Mouse (Mus musculus) right cerebral cortex, postnatal 25 days (tissue): ENCODE data around the gene Inpp5f.
"Not testable (repeated sequence)": the region's sequence is repeated elsewhere in the genome, so short reads cannot be mapped to it uniquely, and the experiment has no call there.

ENCODE experiments used
- DNase-seq: peaks from one replicate; pipeline ENCODE4 v3.0.0; 2022

Gene Inpp5f

DNA sequence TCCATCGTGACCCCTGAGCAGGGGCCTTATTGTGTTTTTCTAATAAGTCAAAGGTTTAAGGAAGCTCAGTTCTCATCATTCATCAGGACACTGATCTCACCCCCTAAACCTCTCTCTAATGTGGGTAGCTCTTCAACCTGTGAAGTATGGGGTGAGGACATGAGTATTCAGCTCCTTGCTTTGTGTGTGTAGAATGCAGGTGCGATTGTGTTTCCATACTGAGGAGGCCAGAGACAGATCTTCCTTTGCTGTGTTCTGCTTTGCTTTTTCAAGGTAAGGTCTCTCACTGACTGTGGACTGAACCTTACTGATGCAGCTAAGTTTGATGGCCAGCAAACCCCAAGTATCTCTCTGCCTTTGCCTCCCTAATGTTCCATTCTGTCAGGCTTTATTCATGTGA, 14.9 kb upstream of the Inpp5f start:
- no peak for DNase-seq

DNA sequence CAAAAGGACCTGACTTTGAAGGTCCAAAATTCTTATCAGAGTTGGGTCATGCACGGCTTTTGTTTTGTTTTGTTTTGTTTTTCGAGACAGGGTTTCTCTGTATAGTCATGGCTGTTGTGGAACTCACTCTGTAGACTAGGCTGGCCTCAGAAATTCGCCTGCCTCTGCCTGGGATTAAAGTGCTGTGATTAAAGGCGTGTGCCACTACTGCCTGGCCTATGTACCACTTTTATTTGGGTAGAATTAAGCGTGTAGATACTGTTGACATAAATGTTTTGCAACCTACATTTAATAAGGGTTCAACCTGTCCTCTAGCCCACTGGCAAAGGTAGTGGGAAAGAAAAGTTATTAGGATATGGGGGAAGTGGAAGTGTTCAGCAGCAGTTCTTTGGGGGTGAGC, 12.1 kb upstream of the Inpp5f start:
- DNase-seq, result no peak

DNA sequence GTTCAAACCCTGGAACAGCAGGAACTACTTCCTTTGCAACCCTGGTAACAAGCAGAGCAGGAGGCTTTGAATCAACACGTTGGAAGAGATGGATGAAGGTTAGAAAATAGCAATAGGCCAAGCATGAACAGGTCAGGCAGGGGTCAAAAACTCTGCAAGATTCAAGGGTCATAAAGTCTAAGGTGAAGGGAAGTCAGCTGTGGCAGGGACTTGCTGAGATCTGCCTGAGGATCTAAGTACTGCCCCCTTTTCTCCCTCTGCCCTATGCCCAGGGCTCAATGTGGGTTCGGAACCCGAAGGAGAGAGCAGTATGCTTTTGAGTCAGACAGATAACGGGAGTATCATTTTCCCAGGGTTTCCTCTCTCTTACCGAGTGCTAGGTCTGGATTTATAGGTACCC, 9.3 kb upstream of the Inpp5f start:
- DNase-seq, result no peak

DNA sequence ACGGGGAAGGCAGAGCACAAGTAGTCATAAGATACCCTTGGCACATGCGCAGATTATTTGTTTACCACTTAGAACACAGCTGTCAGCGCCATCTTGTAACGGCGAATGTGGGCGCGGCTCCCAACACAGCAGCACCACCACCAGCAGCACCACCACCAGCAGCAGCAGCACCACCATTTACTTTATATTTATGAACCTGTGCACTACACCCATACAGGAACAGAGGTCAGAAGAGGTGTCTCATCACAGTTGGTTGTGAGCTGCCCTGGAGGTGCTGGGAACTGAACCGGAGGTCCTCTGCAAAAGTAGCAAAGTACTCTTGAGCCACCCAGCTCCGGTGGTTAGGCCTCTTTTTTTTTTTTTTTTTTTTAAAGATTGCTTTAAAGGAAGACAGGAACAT, 1.2 kb upstream of the Inpp5f start:
- not testable (repeated sequence) for DNase-seq

DNA sequence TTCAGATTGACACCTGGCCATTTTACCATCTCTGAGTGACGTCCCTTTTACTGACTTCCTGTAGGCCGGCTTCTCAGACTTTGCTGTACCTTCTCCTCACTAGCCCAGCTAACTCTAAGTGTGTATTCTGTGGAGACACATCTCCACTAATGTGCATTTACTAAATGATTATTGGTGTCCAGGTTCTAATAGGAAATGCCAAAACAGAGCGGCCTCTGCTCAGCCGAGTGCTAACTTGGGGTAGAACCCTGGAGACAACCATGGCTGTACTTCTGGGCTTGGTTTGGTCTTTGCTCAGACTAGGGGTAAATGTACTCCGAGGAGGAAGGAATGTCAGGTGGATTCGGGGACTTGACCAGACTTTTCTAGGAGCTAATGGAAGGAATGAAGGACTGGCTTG, 638 bp upstream of the Inpp5f start:
- no peak for DNase-seq

DNA sequence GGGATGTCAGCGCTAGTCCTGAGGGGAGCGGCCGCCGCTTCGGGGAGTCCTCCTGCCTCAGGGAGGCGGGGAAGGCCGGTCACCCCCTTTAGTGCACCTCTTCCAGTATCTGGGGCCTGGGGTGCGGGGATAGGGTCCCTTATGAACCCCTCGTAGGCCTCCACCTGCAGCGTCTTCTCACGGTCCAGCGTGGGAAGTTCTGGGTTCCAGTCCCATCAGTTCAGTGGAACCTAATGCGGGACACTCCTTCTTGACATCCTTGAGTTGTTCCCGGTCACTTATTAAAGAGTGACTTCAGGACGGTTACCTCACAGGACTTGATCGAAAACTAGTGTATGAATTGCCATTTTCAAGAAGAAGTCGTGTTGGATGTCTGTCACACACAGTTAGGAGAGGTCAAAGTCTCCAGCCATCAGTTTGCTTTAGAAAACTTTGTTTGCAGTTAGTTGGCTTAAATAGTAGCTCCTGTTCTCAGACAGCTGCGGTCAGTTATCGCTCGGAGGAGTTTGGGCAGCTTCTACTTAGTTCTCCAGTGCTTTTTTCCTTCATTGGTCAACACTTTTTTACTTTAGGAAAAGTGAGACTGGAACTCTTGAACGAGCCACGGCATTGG, 777 bp downstream of the Inpp5f start:
- DNase-seq, result no peak

DNA sequence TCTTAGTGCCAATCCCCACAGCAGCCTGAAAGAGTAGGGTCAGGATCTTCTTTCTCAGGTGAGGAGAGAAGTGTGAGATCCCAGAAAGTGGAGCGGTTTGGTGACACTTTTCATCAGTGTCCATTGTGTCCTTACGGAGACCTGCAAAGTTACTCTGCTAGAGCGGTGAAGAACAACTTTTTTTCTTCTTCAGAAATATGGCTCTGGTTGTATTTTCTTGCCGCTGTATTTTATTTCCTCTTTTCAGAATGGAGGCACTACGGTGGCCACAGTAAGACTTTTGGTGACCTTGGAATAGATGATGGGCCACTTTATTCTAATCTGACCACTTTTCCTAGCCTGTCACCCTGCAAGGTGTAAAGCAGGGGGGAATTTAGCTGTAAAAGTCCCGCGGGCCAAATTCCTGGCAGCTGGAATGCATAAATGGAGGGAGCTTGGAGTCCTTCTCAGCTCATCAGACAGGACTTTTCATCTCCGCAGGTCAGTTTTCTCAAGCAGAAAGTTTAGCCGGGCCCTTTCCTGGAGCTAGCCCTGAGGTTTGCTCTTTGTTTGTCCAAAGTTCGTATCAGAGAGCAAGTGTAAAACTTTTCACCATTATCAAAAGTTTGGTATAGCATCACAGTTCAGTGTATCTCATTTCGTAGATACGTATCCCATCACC, 1.5 kb downstream of the Inpp5f start:
- no peak for DNase-seq

DNA sequence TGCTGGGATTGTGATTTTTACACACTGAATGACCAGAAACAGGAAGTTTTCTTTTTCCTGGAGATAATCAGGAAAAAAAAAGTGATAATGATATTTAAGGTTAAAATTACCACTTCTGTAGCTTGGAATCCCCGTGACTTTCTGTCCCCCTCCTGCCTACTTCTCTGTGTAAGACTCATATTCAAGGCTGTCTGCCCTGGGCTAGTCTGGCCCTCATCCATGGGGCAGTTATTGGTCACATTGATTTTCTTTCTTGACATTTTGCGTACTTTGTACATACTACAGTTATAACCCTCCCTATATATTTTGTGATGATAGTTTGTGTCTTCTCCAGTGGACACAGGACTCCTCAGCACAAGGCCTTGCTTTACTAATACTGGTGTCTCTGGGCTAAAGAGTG, 2.5 kb downstream of the Inpp5f start:
- DNase-seq, result no peak

DNA sequence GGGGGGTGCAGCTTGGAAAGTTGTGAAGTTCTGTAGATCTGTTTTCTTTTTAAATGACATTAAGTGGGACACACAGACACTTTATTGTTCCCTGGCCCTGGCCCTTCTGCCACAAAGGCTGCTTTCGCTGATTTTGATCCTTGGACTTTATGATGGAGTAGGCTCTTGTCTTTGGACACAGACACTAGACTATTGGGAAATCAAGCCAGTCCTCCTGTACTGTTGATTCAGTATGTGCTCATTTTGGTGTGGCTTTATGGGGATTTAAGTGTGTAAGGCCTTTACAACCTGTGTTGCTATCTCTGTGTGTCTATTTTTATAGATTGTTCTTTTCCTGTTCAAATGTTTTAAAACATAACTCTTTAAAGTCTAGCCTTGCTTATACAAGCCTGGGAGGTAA, 6.5 kb downstream of the Inpp5f start:
- DNase-seq, result no peak

DNA sequence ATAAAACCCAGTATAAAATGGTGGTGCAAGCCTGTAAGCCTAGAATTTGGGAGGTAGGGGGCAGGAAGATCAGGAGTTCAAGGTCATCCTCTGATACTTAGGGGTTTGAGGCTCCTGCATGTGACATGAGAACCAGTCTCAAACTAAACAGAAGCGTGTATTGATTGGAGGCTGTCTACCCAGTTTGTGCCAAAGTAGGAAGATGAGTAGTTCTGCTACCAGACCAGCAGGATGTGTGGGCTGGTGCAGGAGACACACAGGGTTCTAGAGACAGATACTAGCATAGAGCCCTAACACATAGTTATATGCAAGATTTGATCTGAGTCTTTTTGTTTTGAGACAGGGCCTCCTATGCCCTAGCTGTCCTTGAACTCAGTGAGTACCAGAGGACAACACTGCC, 9.1 kb downstream of the Inpp5f start:
- DNase-seq, result no peak

DNA sequence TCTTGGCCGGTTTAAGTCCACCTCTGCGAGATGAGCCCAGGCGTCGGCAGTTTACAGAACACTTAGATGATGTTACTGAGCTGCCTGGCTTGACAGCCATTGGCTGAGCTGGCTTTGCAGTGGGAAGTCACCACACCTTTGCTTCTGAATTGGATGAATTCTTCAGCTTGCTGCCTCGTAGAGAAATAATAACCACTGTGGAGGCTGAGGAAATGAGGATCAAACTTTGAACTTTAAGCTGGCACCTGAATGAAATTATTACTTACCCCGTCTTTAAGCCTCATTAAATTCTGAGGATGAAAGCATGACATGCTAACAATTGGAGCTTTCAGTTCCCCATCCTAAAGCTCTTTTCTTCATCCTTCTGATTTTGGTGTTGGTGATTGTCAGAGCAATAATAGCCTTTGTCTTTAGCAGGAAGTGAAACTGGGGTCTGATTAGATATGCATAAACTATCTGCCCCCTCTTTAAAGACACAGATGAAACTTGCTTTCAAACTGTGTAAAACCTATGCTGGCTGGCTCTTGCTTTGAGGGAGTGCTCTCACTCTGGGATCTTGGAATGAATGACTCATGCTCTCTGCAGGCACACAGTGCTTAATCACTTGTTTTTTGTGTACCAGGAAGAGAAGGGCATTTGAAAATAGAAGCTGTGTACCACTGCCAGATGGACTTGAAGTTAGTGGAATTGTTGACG, 11.3 kb downstream of the Inpp5f start:
- peak; percentile 16 for DNase-seq

DNA sequence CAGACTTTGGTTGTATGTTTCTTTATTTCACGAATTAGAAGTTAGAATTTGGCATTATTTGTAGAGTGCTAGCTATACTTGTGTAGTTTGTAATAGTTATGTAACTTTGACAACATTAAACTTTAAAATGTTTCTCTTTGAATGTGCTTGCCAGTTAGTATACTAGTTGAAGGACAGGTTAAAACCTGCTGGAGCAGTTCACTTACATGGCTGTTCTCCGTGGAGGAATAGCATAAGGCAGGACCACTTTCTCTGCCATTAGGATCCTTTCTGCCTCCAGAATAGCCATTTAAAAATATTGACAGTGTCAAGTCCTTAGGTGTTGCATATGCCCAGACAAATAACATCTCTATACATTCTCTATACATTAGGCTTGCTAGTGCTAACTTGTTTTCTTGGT, 11.9 kb downstream of the Inpp5f start:
- no peak for DNase-seq

DNA sequence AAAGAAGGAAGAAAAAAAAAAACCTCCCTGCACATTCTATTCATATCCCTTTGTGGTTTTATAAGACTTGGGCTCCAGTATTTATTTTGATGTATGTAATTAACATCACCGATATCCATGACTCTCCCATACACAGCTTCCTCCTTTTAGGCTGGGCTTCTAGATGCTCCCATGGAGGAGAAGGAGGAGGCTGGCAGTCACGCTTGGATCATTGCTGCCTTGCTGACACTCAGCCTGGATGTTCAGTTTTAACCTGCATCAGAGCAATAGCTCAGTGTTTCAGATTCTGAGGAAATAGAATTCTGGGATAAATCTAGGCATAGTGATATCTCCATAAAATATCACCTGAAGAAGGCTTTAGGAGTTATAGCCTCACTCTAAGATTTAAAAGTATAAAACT, 14.3 kb downstream of the Inpp5f start:
- no peak for DNase-seq

DNA sequence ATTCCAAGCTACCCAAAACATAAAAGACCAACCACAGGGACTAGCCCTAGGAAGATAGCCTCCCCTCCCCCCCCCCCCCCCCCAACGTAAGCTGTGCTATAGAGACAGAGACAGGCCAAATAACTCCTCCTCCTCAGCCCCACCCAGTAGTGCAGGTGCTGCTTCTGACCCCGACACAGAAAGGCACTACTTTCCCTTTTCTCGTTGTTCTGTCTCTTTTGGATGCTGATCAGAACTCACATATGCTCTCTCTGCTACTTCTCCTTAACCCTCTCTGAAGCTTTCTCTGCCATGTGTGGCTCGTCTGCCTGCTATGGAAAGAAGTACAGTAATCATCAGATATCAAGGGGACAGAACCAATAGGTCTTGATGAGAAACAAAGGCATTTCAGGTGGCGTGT, 15.5 kb downstream of the Inpp5f start:
- no peak for DNase-seq

DNA sequence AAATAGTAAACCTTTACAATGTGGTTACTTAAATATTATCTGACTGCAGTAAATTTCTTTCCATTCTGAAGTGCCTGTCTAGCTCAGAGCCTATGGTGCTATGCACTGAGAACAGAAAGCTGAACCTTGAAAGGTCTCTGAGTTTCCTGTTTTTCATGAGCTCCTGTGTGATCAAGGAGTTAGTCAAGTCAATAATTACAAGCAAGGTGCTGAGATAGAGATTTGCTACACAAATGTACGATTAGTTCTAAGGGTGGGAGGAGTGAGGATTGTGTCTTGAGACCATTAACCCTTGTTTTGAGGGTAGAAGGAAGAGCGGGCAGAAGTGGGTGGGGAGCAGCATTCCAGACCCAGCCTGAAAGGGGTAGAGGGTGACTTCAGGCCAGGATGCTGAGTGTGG, 16.1 kb downstream of the Inpp5f start:
- no peak for DNase-seq

DNA sequence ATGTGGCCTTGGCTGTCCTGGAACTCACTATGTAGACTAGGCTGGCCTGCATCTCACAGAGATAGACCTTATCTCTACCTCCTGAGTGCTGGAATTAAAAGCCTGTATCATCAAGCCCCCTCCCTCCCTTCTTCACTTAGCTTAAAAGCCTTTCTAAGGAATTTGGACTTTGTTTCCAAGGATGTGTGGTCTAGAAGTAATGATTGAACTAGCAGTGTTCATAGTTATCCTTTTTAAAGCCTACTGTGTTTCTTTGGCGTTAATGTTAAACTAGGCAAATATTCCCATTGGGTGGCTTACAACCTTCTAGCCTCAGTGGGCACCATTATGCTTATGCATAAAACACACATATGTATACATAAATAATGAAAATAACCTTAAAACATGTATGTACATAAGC, 16.6 kb downstream of the Inpp5f start:
- DNase-seq, result no peak

DNA sequence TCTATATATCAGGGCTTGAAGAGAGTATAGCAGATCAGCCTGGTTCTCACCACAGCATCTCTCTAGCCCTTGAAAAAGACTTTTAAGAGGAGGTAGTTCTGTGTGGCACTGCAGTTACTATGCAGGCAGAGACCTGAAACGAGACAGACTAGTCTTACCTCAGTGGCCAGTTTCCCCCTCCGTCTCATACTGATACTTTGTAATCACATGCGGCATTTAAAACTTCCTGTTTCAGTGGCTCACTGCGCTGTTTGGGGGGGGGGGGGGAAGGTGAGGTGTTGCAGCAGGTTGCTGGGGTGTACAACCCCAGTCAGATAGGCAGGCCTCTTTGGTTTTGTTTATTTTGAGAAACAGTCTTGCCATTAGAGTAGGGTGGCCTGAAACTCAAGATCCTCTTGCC, 22.0 kb downstream of the Inpp5f start:
- no peak for DNase-seq

DNA sequence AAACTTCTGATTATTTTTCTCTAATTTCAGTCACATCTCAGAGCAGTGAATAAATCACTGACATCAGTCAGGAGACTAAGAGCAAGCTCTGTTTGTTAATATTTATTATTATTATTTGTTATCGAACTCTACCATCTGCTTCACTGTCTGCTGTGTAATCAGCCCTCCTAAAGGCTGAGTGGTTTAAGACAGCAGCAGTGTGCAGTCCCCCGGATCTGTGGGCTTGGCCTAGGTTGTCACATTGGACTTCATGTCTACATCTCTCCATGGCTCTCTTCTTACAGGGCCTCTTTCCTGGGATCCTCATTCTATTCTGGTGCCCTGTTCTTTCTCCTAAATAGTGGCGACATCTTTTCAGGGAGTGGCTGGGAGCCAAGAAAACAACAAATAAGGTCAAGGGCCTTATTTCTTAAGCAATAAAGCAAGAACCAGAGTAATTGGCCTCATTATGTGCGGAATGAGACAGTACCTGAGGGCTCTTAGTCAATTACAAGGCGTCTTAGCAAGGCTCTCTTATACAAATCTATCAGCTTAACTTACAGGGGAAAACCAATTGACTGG, 28.9 kb downstream of the Inpp5f start:
- no peak for DNase-seq

DNA sequence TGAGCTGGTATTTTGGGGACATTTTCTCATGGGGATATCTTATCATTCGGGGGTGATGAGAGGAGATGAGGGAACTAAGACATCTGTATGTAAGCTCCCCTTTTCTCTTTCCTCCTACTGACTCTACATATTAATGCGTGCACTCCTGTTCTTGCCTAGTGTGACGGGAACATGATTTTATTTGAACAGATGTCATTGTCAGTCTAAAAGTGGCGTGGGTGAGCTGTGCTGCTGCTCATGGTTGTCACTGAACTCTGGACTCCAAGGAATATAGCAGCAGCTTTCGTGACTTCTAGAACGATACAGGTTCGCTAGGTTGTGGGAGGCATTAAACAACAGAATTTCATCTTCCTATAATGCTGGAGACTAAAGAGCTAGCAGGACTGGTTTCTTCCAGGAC, 30.4 kb downstream of the Inpp5f start:
- no peak for DNase-seq

DNA sequence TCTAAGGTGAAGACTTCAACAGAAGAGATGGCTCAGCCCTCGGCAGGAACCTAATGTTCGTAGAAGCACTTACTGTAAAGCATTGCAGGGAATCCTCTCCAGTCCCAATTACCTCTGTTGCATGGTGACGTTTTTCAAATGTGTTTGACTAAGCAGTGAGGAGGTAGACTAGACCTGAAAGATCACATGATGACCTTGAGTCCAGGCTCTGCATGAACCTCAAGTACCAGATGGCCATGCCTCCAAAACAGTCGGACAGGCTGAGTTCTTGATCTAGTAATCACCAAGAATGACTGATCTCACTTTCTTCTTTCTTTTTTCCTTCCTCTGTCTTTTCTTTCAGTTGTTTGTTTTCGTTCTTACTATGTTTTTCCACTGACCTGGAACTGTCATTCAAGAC, 31.3 kb downstream of the Inpp5f start:
- DNase-seq, result no peak

DNA sequence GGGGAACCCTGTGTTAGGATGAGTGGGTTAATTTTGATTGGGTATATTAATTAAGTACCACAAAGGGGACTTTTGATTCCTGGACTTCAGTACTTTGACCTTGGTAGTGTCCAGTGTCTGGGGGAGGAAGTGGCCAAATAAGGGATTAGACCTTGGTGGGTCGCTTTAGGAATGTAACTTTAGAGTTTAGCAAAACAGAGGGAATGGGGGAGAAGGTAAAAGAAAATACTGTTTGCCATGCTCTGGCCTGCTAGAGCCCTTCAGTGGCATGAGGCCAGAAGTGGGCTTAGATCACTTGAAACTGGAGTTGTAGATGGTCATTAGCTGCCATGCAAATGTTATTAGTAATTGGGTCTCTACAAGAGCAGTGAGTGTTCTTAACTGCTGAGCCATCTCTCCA, 45.8 kb downstream of the Inpp5f start:
- DNase-seq, result no peak

DNA sequence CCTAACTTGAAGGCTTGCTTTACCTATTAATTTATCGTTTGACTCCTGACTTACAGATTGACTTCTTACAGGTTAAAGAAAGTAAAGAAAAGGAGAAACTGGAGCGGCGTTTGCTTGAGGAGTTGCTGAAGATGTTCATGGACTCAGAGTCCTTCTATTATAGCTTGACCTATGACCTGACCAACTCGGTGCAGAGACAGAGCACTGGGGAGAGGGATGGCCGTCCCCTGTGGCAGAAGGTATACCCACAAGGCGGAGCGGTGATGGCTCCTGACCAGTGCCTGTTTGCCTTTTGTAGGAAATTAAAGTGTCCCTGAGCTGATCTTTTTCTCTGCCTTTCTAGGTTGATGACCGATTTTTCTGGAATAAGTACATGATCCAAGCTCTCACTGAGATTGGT, 52.8 kb downstream of the Inpp5f start:
- no peak for DNase-seq

DNA sequence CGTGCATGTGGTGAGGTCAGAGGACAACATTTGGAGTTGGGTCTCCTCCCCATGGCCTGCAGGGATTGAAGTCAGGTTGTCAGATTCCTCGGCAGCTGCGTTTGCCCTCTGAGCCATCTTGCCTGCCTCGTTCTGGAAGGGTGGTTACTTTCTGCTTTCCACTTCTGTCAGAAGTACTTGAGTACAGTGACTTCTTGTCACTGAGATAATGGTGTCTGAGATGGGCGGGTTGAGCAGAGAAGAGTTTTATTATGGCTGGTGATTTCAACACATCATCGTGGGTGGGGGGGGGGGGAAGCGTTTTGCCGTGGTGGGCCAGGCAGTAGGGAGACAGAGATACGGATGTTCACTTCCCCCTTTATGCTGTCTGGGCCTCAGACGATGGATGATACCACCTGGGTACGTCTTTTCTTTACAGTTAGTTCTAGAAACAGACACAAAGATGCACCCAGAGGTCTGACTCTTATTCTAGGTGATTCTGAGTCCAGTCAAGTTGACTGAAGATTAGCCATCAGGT, 53.8 kb downstream of the Inpp5f start:
- DNase-seq, result no peak

DNA sequence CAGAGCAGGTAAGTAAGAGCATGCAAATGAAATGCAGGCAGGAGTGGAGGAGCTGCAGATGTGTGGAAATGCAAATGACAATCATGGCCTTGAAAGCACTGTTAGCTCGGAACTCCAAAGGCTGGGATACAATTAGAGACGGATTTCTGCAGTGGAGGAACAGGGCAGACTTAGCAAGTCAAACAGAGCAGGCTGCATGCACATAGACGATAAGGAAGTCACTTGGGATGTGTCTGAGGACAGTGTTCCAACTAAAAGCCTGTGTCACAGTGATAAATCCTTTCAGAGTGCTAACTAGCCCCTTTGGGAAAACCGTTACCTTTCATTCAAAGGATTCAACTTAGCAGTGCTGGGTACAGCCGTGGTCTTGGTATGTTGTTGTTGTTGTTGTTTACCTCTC, 56.7 kb downstream of the Inpp5f start:
- DNase-seq, result no peak
